Mouse (Mus musculus) cerebellum, adult 18-20 months (tissue): ENCODE data around the gene Supt5.
A peak's percentile ranks its signal among the peaks of the same experiment; 100 is the strongest.

Source experiments
- DNase-seq, 2 experiments: peaks; one replicate each; pipeline ENCODE4 v3.0.0; 2021

Gene Supt5

DNA sequence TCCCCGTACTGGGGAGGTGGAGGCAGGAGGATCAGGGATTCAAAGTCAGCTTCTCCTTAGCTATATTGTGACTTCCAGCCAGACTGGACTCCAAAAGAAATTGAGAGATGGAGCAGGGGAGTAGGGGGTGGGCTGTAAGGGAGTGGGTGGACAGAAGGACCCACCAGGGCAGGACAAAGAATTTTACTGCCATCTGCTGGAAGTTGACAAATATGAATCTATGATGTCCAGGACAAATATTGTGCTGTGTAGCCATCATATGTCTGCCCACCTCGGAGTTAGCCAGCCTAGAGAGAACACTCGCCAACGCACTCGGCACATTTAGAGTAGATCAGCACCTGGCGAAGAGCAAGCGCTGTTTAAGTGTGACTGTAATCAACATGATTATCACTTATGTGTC is 10.1 kb upstream of the Supt5 start:
- no peak for DNase-seq

DNA sequence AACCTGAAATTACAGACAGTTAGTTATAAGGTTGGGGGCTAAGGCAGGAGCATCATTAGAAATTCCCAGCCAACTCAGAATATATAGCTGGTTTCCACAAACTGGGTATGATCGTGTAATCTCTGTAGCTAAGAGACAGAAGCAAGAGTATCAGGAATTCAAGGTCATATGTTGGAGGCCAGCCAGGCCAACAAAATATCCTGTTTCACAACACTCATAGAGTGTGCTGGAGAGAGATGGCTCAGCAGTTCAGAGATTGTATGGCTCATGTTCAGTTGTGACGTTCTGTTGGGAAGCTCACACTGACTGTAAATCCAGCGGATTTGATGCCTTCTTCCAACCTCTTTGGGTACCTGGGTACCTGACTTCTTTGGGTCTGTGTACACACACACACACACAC is 9.2 kb upstream of the Supt5 start:
- no peak for DNase-seq

DNA sequence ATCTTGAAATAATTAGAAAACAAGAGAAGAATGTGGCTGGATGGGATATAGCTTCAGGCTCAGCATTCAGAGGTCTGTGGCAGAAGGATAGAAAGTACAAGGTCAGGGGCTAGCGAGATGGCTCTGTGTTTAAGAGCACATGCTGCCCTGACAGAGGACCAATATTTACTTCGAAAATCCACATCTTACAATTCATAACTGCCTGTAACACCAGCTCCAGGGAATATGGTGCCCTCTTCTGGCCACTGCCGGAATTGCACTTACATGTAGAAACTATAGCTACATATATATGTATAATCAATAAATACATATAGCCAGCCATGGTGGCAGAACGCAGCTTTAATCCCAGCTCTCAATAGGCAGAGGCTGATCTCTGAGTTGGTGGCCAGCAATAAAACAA is 6.1 kb upstream of the Supt5 start:
- peak; percentile 71 to 78 for DNase-seq

DNA sequence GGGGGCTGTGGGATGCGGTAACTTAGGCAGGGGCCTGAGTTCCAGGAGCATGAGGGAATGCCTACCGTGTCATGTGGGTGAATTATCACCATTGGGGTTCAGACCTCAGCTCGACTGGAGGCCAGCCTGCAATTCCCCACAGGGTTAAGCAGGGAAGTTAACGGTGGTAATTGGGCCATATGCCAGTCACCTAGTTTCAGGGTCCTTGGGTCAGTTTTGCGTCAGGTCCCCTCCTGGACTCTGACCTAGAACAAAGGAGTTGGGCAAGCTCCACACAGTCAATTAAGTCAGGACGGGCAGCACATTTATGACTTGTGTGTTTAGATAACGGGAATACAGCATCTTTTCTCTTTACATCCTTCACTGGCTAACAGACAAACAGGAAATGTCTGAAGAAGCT is 2.8 kb upstream of the Supt5 start:
- no peak for DNase-seq

DNA sequence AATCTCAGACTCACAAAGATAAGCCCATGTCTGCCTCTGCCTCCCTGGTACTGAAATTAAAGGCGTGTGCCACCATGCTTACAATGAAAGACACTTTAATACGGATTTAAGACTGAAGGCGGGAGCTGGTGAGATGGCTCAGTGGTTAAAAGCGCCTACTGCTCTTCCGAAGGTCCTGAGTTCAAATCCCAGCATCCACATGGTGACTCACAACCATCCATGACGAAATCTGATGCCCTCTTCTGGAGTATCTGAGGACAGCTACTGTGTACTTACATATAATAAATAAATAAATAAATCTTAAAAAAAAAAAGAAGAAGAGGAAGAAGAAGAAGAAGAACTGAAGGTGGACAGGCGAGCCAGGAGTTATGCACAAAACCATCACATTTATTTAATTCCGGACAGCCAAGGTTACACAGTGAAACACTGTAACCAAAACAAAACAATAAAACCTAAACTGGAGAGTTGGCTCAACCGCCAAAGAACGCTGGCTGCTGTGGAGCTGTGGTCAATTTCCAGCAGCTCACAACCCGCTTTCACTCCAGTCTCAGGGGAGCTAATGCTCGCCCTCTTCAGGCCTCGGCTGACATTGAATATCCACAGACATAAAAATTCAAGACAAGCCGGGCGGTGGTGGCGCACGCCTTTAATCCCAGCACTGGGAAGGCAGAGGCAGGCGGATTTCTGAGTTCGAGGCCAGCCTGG is 819 bp upstream of the Supt5 start:
- DNase-seq = peak; percentile 39 to 43

DNA sequence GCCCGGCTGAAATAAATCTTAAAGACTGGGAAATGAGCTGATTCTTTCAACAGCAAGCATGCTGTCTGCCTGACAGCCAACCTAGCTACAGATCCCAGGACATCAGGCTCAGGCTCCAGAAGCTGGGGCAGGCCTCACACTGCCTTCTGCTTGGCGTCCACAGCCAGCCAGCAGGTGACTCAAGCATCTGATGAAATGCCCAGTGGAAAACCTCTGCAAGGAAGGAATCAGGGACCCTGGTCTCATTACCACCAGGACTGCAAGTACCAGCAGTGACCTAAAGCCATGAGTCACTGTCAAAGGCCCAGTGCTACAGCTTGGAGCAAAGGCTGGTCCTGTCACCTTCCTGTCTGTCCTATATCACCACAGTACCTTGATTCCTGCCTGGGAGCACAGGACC is 3.1 kb downstream of the Supt5 start:
- DNase-seq = no peak

DNA sequence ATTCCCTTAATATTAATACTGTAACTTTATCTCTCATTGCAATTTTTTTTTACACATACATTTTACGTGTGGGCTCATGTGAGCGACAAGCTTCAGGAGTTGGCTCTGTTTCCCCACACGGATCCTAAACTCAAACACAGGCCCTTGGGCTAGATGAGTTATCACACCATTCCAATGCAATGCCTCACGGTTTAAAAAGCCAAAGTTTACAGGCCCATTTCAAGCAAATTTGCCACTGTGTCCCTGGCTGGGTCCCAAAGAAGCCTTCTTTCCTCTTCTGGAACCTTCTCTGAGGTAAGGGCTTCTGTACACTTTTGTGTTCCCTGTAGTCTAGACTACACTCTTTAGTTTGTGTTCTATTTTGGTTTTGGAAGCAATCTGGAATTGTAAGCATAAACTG is 4.0 kb downstream of the Supt5 start:
- DNase-seq = no peak

DNA sequence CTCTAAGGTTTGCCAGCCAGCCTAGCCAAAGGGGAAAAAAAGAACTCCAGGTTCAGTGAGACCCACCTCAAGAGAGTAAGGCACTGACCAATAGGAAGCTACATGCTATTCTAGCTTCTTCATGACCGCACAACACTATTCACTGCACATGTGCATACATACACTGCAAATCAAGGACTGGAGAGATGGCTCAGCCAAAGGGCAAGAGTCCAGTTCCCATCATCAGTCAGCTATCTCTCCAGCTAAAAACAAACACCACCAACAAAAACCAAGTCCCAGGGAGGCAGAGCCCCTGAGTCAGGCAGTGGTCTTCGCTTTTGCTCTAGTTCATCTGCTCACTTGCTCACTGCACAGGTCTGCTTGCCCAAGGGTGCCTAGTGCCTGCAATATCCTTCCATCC is 10.3 kb downstream of the Supt5 start:
- no peak for DNase-seq

DNA sequence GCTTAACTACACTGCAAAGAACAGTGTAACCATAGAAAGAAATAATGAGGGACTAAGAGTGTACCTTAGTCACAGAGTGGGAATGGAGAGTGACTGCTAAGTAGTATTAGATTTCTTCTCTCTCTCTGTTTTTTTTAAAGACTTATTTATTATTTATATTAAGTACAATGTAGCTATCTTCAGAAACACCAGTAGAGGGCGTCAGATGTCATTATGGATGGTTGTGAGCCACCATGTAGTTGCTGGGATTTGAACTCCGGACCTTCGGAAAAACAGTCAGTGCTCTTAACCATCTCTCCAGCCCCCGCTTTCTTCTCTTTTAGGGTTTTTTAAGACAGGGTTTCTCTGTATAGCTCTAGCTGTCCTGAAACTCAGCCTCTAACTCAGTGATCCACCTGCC is 12.1 kb downstream of the Supt5 start:
- no peak for DNase-seq

DNA sequence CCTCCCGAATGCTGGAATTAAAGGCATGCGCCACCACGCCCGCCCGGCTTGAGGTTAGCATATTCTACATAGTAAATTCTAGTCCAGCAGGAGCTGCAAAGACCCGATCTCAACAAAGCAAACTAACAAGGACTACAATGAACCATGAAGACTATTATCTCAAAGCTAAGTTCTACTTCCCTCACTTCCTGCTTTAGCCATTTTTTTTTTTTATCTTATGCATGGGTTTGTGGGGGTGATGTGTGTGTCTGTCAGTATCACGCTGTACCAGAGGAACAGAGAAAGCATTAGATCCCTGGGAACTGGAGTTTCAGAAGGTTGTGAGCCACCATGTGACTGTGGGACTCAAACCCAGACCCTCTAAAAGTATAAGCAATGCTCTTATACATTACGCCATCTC is 13.3 kb downstream of the Supt5 start:
- DNase-seq = no peak

DNA sequence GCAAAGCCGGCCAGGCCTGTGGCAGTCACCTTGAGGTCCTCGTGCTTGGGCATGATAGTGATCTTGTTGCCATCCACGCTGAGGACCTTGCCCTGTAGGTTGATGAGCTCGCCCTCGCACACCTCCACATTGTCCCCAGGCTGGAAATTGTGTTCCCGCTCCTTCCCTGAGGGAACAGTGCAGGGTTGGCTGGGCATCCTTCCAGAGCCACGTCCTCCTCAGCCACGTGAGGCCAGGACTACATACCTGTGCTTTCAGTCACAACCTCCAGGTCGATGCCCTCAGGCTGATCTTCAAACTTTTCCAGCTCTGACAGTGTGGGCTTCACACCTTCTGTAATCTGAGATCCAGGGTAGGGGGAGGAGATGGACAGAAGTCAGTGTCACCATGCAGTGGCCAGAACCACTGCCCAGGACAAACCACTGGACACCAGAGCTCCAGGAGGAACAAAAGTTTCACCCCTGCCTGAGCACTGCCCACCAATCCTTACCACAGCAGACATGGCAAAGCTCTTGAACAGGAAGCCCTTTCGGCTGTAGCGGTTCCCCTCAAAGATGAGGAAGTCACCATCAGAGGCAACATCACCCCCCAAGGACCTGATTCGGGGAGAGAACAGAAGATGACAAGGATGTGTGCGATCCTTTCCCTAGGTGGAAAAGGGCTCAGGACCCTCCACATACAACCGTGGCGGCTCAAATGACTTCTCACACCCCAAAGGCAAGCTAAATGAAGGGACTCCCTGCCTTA is 16.4 kb downstream of the Supt5 start:
- DNase-seq = no peak

DNA sequence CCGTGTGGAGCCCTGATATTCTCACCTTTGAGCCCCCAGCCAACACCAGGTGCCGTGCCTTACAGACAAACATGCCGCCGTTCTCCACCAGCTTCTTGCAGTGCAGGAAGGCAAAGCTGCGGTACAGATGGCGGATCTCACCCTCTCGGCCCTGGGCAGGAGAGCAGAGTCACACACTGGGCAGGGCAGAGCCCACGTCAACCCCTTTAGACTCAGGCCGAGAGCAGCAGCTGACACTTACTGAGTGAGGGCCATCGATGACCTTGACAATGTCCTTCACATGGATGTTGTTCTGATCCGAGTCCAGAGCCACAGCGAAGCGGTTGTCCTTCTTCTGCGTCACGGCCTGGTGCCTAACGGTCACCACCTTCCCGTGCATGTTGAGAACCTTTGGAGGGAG is 19.8 kb downstream of the Supt5 start:
- DNase-seq = no peak

DNA sequence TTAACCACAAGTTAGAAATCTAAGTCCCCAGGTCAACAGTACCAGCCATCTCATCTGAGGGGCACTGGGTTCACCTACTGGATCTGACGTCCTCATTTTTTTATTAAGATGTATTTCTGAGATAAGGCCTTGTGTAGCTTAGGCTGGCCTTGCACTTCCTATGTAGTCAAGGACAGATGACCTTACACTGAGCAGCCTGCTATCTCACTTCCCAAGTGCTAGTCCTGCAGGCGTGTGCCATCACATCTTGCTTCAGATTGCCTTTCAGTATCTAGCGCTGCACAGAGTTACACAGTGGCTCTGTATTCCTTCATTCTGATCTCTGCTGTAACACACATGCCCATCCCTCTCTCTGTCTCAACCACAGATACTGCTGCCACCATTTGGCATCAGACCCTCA is 20.5 kb downstream of the Supt5 start:
- DNase-seq = no peak

DNA sequence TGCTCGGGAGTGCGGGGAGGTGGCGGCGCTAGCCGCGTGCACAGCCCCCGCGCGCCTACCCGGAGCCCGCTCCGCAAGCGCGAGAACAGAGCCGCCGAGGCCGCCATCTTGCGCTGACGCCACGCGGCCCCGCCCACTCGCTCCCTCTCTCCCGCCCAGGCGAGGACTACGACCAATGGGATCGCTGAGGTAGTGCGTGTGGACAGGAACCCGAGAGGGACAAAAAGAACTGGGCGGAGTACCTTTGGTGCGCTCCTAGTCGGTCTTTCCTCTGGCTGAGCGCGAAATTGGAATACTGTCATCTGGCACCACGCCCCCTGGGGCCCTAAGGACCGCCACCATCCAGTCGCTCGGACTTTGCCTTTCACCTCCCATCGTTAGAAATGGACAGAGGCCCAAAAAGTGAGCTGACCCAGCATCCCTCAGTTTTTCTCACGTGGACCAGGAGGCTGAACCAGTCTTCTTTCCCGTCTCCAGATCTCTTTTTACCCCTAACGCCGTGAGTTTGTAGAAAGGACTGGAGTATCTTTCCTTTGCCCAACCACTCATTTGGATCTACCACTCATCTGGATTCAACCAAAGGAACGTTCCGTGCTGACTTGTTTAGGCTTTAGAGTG is 26.5 kb downstream of the Supt5 start, which contains the start of gene Timm50:
Timm50 (minus strand) TSS at position 147 of the 618 bp plus-strand sequence.
- DNase-seq = peak; percentile 98 to 99

DNA sequence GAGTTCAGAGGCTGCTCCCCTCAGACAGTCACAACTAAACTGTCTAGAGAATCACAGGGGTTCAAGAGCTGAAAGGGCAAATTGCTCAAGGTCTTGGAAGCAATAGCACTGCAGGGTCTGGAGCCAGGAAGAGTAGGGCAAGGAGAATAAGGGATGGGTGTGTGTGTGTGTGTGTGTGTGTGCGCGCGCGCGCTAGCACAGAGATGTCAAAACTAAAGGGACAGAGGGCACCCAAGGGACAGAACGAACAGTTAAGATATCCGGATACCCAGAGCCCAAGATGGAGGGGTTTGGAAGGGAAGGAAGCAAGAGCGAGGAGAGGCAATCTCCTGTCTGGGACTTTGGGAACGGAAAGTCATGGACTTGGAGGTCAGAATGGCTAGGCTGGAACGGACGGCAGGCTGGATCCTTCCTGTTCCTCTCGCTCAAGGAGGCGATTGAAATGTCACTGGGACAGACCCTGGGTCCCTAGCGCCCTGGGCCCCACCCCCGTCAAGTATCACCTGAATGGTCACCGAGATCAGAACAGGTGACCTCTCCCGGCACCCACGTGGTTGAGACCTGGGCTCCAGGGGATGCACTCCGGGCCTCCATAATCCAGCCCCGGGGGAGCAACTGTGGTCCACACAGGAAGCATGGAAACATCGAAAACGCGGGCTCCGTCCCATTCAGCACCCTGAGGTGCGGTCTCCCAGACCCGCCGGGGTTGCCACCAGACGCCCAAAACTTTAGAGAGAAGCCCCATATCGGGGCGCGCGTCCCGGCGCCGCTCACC is 27.2 kb downstream of the Supt5 start:
- peak in 1 of 2 experiments; percentile 47 for DNase-seq

DNA sequence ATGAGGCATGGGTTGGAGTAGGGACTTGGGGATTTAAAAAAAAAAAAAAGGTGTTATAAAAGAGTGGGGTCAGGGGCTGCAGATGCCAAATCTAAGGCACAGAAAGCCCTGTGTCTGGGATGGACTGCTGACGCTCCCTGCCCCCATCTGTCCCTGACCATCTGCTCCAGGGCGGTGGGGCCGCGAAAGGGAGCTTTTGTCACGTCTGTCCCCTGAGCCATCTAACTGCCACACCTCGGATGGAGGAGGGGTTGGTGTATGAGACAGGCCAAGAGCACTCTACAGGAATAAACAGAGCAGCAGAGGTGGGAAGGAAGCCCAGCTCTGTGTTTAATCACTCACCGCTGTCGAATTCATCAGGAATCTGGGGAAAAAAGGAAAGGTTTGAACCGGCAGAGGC is 28.8 kb downstream of the Supt5 start:
- DNase-seq = no peak

DNA sequence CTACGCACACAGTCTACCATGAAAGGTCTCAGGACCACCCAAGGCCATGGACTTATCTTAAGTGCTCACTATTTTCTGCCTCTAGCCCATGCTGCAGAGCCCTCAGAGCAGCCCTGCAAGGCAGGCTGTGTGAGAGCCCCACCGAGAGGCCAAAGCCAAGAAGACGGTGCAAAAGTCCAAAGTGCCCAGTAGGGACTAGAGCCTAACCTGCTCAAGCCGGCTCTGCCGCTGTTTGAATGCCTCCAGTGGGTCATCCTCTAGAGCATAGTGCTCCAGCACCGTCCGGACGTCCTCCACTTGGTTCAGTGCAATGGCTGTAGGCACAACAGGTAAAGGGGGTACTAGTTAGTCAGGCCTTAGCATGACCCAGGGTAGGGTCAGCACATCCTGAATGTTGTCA is 32.3 kb downstream of the Supt5 start:
- DNase-seq = no peak

DNA sequence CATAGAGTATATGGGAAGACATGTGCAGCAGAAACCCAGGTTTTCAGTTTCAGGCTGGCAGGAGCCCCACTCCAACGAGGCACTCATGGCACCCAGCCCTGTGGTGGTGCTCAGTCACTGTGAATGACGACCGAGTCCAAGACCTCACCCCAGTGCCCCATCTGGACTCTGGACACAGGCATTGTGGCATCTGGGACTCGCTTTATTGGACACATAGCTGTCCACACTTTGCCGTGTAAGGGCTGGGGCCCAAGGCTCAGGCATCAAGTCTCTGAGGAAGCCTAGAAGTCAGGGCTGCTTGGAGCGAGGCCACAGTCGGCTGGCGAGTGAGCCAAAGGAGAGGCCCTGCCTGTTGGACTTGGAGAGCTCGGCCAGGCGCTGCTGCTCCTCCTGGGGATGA is 32.9 kb downstream of the Supt5 start:
- no peak for DNase-seq

DNA sequence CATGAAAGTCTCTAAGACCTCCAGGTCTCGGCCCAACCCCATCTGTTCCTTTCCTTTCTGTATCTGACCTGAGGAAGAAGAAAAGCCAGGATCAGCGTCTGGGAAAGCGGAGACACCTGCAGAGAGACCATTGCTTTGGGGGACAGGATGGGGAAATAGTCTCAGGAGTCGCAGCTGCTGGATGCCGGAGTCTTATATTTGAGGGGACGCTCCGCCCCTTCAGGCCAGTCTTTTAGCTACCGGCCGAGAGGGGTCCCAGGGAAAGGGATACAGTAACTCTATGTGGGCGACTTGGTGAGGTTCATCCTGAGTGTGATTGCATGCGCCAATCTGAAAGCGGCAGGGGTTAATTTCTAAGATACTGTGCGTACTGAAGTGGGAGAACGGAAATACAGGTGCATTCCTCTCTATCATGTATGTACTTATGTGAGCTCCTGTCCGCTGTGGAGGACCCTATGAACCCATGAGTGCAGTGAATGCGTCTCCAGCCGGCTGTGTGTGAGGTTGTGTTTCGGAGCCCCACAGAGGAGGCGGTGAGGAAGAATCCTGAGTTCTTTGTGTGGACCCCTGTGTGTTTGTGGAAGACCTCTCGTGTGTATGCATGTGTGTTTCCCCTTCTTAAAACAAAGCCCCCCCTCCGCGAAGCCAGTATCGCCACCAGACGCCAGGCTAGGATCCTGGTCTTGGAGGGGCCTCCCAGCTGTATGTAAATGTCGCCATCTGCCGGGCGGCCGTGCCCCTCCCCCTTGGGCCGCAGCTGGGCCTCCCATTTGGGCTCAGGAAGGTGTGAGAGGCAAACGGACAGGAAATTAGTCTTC is 36.7 kb downstream of the Supt5 start, which contains the start of gene Dll3:
Dll3 (minus strand) TSS at position 623 of the 818 bp plus-strand sequence.
- peak in 1 of 2 experiments; percentile 28 for DNase-seq

DNA sequence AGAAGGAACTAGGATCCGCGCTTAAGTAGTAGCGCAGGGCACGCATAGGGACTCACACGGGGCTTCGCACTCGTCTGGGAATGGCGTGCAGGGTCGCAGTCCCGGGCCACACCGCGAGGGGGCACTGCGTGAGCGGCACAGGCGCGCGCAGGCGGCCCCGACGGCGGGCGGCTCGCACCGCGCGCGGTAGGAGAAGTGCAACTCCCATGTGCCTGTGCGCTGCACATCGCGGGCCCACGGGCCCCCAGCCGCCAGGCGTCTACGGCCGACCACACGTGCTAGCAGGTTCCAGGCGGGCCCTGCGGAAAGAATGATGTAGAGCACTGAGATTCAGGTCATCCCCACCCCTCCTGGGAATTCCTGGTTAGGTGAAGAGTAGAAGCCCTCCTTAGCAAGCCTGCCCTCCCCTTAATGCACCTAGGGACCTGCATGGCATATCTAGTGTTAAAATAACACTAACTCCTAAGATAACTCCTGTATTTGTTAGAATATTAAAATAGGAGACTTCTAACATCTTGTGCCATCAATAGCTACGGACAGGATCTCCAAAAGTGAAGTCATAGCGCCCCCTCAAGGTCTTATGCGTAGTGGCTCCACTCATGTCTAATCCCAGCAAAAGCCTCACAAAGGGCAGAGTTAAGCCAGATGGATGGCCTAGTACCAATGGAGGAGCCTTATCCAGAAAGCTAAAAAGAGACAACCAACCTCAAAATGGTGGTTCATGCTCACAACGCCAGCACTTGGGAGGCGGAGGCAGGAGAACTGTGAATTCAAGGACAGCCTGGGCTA is 39.5 kb downstream of the Supt5 start:
- DNase-seq = peak; percentile 58 to 68

DNA sequence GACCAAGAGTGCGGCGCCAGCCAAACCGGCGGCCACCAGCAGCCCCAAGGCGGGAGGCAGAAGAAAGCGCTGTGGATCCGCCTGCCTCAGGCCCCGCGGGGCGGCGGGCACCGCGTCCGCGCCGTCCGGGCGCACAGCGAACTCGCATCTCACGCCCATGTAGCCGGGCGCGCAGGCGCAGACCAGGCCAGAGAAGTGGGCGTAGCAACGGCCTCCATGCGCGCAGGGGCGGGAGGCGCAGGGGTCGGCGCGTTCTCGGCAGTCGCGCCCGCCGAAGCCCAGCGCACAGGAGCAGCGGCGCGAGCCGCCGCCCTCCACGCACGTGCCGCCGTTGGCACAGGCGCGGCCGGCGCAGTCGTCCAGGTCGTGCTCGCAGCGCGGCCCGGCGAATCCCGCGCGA is 44.1 kb downstream of the Supt5 start:
- peak in 1 of 2 experiments; percentile 49 for DNase-seq
